Mouse (Mus musculus) right cerebral cortex, adult 18-20 months (tissue): ENCODE measurements around the gene Fndc1.

Experiments
- DNase-seq: peaks from one replicate; pipeline ENCODE4 v3.0.0; 2022; ENCODE audit warnings: mixed read lengths

Fndc1 gene

DNA sequence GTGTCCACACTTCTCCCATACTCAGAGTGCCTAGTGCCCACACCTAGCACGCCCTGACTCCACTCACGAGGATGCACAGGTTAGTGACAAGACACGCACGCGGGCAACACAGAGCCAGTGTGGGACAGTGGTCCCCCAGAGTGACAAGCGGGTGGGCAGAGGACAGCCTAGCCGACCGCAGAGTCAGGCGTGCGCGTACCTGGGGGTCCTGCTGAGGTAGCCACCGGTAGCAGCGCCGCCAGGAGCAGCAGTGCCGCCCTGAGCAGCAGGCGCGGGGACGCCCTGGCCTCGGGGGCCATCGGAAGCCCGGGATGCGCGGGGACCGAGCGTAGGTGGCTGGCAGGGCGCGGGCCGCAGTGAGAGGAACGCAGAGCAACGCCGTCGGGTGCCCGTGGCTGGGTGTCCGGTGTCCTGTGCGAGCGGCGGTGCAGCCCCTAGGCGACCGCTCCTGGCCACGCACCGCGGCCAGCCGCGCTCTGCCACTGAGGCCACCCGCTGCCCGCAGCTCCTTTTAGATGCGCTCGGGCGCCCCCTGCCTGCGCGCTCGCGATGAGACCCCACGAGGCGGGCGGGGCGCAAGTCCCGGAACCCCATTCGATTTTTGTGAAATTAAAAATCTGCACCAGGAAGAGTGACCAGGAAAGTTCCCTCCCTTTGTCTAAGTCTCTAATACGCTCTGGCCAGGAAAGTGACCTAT is at the start of gene Fndc1:
Fndc1 (minus strand) TSS at position 484 of the 697 bp plus-strand sequence.
- peak; percentile 35 for DNase-seq

- no peak for DNase-seq
These were observed 49.4 kb upstream of the Fndc1 start for GRCm38 (mm10) chr17:7876541-7876940.

DNA sequence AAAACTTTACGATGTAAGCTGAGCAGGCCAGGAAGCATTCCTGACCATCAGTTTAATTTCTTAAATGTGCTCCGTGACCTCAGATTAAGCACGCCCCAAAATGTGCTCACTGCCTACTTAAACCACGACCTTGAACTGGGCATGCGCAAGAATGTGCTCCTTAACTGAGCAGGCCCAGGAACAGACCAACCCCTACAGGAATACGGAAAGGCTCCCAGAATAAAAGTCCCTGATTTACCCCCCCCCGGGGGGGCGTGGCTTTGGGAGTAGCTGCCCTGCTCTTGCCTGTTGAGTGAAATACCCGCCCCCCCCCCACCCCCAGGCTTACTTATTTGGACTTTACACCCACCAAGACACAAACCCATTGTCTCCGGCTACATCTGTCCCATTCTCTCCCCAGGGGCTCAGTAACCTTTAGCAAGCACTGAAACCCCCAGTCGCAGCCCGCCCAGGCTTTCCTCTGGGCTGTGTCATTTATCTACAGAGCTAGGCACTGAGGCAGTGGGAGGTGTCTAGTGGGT is 48.9 kb upstream of the Fndc1 start:
- no peak for DNase-seq

GRCm38 (mm10) chr17:7874776-7875531 is 47.9 kb upstream of the Fndc1 start:
- no peak for DNase-seq

DNA sequence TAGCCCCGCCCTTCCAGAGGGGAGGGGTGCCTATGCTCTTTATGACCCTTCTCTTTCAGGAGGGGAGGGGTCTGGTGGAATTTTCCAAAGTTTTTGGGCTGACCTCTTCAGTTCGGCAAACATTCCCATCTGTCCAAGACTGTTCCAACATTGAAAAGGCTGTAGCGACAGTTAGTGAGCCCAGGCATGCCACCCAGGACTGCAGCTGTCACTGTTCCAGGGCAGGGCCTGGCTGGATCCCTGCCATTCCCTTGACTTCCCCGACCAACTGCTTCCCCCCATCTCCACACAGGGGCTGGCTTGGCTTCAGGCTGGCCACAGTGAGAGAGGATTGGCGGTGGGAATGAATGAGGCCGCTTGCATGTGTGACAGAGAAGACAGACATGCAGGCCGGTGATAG is 46.3 kb upstream of the Fndc1 start:
- DNase-seq, result no peak

DNA sequence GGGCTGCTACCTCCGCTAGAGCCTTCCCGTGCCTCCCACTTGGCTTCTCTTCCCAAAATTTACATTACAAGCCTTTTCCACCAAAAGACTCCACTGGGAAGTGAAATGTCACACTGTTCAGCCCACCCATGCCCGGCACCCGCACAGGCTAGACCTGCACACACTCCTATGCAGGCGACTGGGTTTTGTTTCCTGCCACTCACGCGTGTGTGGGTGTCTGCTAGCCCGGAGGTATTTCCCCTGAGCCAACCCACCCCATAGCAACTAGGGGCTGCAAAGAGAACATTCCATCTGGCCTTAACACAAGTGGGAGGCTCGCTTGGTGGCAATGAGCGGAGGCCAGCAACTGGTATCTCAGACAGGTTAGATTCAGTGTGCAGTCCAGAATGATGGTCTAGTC is 44.7 kb upstream of the Fndc1 start:
- DNase-seq, result peak; percentile 46

DNA sequence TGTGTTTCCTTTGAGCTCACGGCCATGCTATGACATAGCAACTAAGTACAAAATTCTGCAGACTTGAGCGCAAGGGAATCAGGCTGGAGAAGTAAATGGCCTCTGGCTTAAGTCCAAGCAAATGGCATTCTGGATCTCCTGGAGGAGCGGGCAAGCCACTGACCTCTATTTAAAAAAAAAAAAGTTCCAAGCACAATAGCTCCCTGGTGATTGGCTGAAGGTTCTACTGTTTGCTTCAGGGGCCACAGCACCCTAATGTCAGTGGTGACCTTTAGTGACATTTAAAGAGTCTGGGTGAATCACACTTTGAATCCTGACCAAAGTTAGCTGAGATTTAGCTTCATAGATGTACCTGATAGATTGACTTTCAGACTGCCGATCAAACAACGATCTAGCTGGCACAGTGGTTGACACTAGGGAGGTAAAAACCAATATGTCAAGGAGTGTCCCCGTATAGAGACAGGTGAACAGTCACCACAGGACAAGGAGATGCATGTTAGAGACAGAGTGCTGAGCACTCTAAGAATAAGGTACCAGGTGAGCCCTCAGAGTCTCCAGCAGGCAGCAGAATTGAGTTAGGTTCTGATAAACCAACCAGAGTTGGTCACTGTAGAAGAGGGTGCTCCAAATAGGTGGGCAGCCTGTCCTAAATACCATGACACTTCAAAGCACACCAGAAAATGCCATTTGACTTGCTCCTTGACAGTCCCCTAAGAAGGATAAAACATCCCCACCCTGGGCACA is 43.9 kb upstream of the Fndc1 start:
- no peak for DNase-seq

GRCm38 (mm10) chr17:7869114-7869513 is 42.0 kb upstream of the Fndc1 start:
- no peak for DNase-seq

GRCm38 (mm10) chr17:7868631-7869030 is 41.5 kb upstream of the Fndc1 start:
- DNase-seq, result peak; percentile 67

DNA sequence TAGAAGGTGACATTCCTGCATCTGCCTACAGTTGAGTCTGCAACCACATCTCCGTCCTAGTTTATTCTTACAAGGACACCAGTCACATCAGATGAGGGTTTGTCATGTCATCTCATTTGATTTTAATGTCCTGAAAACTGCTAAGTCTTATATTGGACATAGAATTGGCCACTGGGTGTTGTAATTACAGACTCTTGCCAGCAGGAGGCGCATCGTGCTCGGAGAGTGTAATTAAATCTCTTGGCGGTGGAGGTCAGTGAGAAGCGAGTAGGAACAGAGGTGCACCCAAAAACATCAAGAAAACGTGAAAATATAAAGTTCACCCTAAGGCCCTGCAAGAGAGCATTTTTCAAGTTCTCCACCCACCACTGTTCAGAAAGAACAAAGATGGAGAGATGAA is 37.6 kb upstream of the Fndc1 start:
- DNase-seq, result no peak

DNA sequence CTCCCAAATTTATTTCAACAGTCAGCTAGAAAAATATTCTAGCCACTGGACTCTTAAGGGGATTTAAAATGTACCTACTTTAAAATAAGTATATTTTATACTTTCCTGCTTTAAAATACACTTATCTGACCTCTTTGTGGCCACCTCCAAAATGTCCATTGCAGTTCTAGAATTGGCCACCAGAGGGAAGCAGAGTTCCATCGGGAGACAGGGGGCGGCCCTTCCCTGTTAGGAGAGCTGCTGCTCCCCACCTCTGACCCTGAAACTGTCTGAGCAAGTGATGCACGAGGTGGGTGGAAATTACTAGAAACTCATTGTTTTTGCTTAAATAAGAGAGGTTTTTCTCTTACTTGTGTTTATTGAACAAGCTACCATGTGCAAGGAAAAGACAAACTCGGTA is 36.6 kb upstream of the Fndc1 start:
- DNase-seq, result peak; percentile 48

DNA sequence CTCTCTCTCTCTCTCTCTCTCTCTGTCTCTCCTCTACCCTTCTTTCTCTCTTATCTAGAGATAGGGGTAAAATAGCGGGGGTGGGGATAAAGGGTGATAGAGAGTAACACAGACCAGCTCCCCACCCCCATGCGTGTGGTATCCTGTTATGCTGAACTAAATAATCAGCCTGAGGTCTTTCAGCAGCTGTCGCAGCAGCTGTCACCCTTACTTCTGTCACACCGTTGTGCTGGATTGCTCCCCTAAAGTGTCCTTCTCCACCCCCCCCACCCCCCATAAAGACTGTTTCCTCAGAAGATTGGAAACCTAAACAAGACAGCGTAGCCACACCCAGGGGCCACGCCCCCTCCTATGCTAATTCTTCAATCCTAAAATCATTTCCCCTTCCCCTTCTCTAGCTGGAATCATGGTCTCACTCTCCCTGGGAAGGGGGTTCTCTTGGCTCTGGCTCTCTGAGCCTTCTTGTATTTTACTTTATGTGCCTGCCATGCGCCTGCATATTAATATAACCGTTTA is 33.8 kb upstream of the Fndc1 start:
- DNase-seq, result no peak

- no peak for DNase-seq
These were observed 30.6 kb upstream of the Fndc1 start for GRCm38 (mm10) chr17:7857658-7858057.

DNA sequence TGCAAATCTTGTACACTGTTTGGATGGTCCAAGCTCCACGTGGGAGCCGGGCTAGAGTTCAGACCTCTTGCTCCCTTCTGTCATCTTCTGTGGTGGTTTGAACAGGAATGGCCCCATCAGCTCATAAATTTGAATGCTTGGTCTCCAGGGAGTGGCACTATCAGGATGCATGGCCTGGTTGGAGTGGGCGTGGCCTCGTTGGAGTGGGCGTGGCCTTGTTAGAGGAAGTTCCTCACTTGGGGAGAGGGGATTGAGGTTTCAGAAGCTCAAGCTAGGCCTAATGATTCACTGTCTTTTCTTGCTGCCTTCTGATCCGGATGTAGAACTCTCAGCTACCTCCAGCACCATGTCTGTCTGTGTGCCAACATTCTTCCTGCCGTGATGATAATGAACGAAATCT is 28.7 kb upstream of the Fndc1 start:
- no peak for DNase-seq

GRCm38 (mm10) chr17:7851979-7852378 is 24.9 kb upstream of the Fndc1 start:
- DNase-seq, result no peak

DNA sequence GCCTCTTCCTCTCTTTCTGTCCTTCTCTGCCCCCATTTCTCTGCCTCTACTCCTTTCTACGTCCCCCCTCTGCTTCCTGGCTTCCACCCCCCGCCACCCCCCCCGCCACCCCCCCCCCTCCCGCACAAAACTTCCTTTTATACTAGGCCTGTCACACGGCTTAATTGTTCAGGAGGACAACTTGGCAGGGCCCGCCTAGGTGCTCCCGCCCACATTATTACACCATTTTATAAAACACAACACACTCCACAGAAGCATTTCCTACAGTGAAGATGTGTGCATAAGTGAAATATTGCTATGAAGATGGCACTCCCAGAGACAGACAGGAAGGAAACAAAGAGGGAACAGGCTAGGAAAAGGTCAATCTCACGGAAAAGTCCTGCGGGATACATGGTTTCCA is 24.4 kb upstream of the Fndc1 start:
- DNase-seq, result no peak

DNA sequence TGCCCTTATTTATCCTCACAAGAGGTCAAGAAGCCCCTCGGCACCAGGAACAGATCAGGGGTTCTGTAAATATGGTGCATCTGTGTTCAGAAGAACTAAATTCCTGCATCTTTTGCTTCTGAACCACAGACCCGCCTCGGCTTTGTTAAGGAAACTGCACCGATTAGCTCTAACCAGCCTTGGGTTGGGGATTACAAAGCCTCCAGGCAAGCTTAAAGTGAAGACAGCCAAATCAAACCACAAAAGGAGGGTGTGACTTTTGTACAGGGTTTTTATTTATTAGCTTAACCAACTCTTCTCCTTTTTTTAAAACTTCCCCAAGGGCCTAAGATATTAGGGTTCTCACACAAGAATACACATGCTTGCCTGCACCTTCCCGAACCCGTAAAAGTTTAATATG is 23.1 kb upstream of the Fndc1 start:
- no peak for DNase-seq

- DNase-seq, result no peak
These were observed 13.6 kb upstream of the Fndc1 start for GRCm38 (mm10) chr17:7840505-7841290.

DNA sequence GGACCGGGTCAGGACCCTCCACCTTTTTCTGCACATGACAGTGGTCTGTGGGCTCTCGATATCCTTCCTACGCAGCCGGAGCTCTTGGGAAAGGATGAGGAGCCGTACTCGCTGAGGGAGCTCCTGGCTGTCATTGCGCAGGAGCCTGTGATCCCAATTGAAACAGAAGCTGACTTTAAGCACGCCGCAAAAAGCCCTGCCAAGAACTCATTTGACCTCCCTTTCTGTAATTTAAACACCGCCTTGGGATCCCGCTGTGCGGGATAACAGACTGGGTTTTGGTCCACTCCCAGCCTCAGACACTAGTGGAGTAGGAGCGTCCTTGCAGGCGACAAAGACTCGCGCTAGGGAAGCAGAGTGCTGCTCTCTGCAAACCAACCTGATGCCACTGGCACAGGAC is 484 bp upstream of the Fndc1 start:
- DNase-seq, result no peak

DNA sequence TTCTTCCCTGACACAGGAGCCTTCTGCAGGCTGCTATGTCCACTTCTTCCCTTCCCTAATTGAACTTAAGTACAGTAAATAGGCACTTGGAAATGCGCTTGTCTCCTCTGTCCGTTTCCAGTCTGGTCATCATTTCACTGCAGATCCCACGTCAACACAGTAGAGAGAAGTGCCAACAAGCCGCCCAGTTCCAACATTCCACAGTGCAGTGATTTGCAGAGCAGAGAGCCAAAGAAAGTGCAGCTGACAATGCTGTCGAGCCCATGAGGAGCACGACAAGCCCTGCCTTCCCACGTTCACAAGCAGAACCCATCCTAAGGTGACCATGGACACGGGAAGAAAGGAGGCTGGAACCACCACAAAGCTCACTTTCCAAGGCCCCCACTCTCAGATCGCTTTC is 1.7 kb downstream of the Fndc1 start:
- DNase-seq, result no peak

GRCm38 (mm10) chr17:7821553-7822186 is 5.4 kb downstream of the Fndc1 start:
- DNase-seq, result peak; percentile 49

GRCm38 (mm10) chr17:7820176-7820575 is 6.9 kb downstream of the Fndc1 start:
- DNase-seq, result no peak
